Mouse (Mus musculus) midbrain, embryonic 16.5 days (tissue): ENCODE measurements around the gene Dnajb1. TPM values are rescaled to one million over a fixed set of nuclear protein-coding genes. Genes with fewer than 3 reads are reported as not detected.

ENCODE experiments used
- polyA plus RNA-seq: library from polyadenylated mRNA; unstranded; fragments of >200 nt; fragmentation: Nextera tagmentation; extraction: Ambion mirVana; gene quantifications from 2 replicates; pipeline ENCODE4 v1.2.1, GENCODE M21; 2015

Gene Dnajb1
- polyA plus RNA-seq, 1 experiment from 2014 or later = 60.2 TPM

Other genes with a start within 250 kb of the Dnajb1 start
- 11.5 and 12.6 TPM in 2 replicates for gene Clgn, start 218.3 kb upstream of the Dnajb1 start, polyA plus RNA-seq
- 327 and 361 TPM in 2 replicates for gene Scoc, start 149.8 kb upstream of the Dnajb1 start, polyA plus RNA-seq
- gene Olfr370, start 72.4 kb upstream of the Dnajb1 start, polyA plus RNA-seq = 0.07 TPM in 1 of 2 replicates, not detected in the other
- gene Ndufb7, start 41.5 kb upstream of the Dnajb1 start, polyA plus RNA-seq = 320 and 338 TPM in 2 replicates
- 1,093 and 1,247 TPM in 2 replicates for gene Tecr, start 222 bp upstream of the Dnajb1 start, polyA plus RNA-seq
- gene Gipc1, start 44.5 kb downstream of the Dnajb1 start, polyA plus RNA-seq = 126 and 132 TPM in 2 replicates
- gene Ptger1, start 58.5 kb downstream of the Dnajb1 start, polyA plus RNA-seq = 0.97 and 1.1 TPM in 2 replicates
- 27.4 and 28.7 TPM in 2 replicates for gene Pkn1, start 91.0 kb downstream of the Dnajb1 start, polyA plus RNA-seq
- gene Ddx39, start 107.0 kb downstream of the Dnajb1 start, polyA plus RNA-seq = 92.4 and 105 TPM in 2 replicates
- 10.9 and 11.2 TPM in 2 replicates for gene Adgre5, start 133.1 kb downstream of the Dnajb1 start, polyA plus RNA-seq